Mouse (Mus musculus): ENCODE results near the gene Tuba8. TPM values are rescaled to one million over a fixed set of nuclear protein-coding genes. Genes with fewer than 3 reads are reported as not detected.
A peak's percentile ranks its signal among the peaks of the same experiment; 100 is the strongest.

Gene Tuba8
- total and polyA plus RNA-seq, 2 experiments: 0.55 to 1.6 TPM

GRCm38 (mm10) chr6:121241780-121242179 is 31.3 kb downstream of the Tuba8 start:
- TF ChIP-seq POLR2A (IDR thresholded peaks at IDR 0.05; ENCODE audit: extremely low read depth, insufficient read depth, low read length): no peak
- TF ChIP-seq CTCF (IDR thresholded peaks at IDR 0.05; ENCODE audit: low read depth, low read length): no peak
- H3K4me1 ChIP-seq (ENCODE audit: control insufficient read depth, insufficient read depth, low read length): peaks cover 11% of the 10 kb centered on the region; the same call in 1 of the 2 replicates
- no peak overlapping the region for H3K27ac ChIP-seq (replicated peaks; ENCODE audit: insufficient read depth, low read depth, low read length)
- H3K36me3 ChIP-seq (ENCODE audit: control insufficient read depth, insufficient read depth, low read length): no peaks in the 10 kb centered on the region
- H3K4me3 ChIP-seq (ENCODE audit: insufficient read depth, low read depth, low read length): no peak overlapping the region
- no peaks in the 10 kb centered on the region; the same call in 1 of the 2 replicates for H3K79me2 ChIP-seq (ENCODE audit: control insufficient read depth, insufficient read depth, low read length)
- no peaks in the 10 kb centered on the region for H3K27me3 ChIP-seq (ENCODE audit: control insufficient read depth, insufficient read depth, low read length)
- WGBS: 90% methylated on average over 2 of the region's 2 CpGs
- no peak overlapping the region for H3K9ac ChIP-seq (ENCODE audit: low read depth, low read length)
- no peak for DNase-seq (ENCODE audit: extremely low read depth, low read depth, low spot score)

- peaks cover 21% of the 10 kb centered on the region; the same call in 1 of the 2 replicates for H3K4me1 ChIP-seq (ENCODE audit: control insufficient read depth, insufficient read depth, low read length)
- H3K36me3 ChIP-seq (ENCODE audit: control insufficient read depth, insufficient read depth, low read length): no peaks in the 10 kb centered on the region
- TF ChIP-seq CTCF (IDR thresholded peaks at IDR 0.05; ENCODE audit: low read depth, low read length): no peak
- TF ChIP-seq POLR2A (IDR thresholded peaks at IDR 0.05; ENCODE audit: extremely low read depth, insufficient read depth, low read length): no peak
- no peak for DNase-seq (ENCODE audit: extremely low read depth, low read depth, low spot score)
- H3K9ac ChIP-seq (ENCODE audit: low read depth, low read length): no peak overlapping the region
- WGBS: 26% methylated on average over 10 of the region's 10 CpGs
- peaks cover 4% of the 10 kb centered on the region; the same call in 1 of the 2 replicates for H3K79me2 ChIP-seq (ENCODE audit: control insufficient read depth, insufficient read depth, low read length)
- H3K27me3 ChIP-seq (ENCODE audit: control insufficient read depth, insufficient read depth, low read length): no peaks in the 10 kb centered on the region
- H3K27ac ChIP-seq (replicated peaks; ENCODE audit: insufficient read depth, low read depth, low read length): no peak overlapping the region
- H3K4me3 ChIP-seq (ENCODE audit: insufficient read depth, low read depth, low read length): no peak overlapping the region
These were observed 32.7 kb downstream of the Tuba8 start for GRCm38 (mm10) chr6:121243161-121243560.

- peak; percentile 97 for TF ChIP-seq POLR2A (IDR thresholded peaks at IDR 0.05; ENCODE audit: extremely low read depth, insufficient read depth, low read length)
- TF ChIP-seq CTCF (IDR thresholded peaks at IDR 0.05; ENCODE audit: low read depth, low read length): no peak
- H3K4me1 ChIP-seq (ENCODE audit: control insufficient read depth, insufficient read depth, low read length): peaks cover 27% of the 10 kb centered on the region
- no peaks in the 10 kb centered on the region for H3K36me3 ChIP-seq (ENCODE audit: control insufficient read depth, insufficient read depth, low read length)
- 3% methylated on average over 35 of the region's 35 CpGs for WGBS
- peak within 1 kb of the TSS; percentile 72 for H3K27ac ChIP-seq (replicated peaks; ENCODE audit: insufficient read depth, low read depth, low read length)
- peak within 1 kb of the TSS; percentile 78 for H3K9ac ChIP-seq (ENCODE audit: low read depth, low read length)
- H3K79me2 ChIP-seq (ENCODE audit: control insufficient read depth, insufficient read depth, low read length): peaks cover 4% of the 10 kb centered on the region; the same call in 1 of the 2 replicates
- H3K4me3 ChIP-seq (ENCODE audit: insufficient read depth, low read depth, low read length): peak within 1 kb of the TSS; percentile 54
- no peaks in the 10 kb centered on the region for H3K27me3 ChIP-seq (ENCODE audit: control insufficient read depth, insufficient read depth, low read length)
- DNase-seq (ENCODE audit: extremely low read depth, low read depth, low spot score): peak; percentile 85
These were observed 34.9 kb downstream of the Tuba8 start, which contains the start of gene Usp18 for GRCm38 (mm10) chr6:121245127-121246036. TSS of gene Usp18 (plus strand) at chr6:121245906.

GRCm38 (mm10) chr6:121246037-121246361 is 35.5 kb downstream of the Tuba8 start:
- Histone ChIP-seq H3K4me1 (ENCODE audit: control insufficient read depth, insufficient read depth, low read length) (peaks cover 32% of the 10 kb centered on the region), H3K27me3 (ENCODE audit: control insufficient read depth, insufficient read depth, low read length) (no peaks in the 10 kb centered on the region), H3K9ac (ENCODE audit: low read depth, low read length) (peak overlapping the region; percentile 43), H3K27ac (replicated peaks; ENCODE audit: insufficient read depth, low read depth, low read length) (peak overlapping the region; percentile 3; the same call in 1 of the 2 replicates), H3K36me3 (ENCODE audit: control insufficient read depth, insufficient read depth, low read length) (no peaks in the 10 kb centered on the region), H3K4me3 (ENCODE audit: insufficient read depth, low read depth, low read length) (peak overlapping the region; percentile 54), H3K79me2 (ENCODE audit: control insufficient read depth, insufficient read depth, low read length) (peaks cover 4% of the 10 kb centered on the region; the same call in 1 of the 2 replicates)
- DNase-seq (ENCODE audit: extremely low read depth, low read depth, low spot score): no peak
- no peak for TF ChIP-seq CTCF (IDR thresholded peaks at IDR 0.05; ENCODE audit: low read depth, low read length)
- TF ChIP-seq POLR2A (IDR thresholded peaks at IDR 0.05; ENCODE audit: extremely low read depth, insufficient read depth, low read length): no peak
- 1% methylated on average over 4 of the region's 4 CpGs for WGBS

- DNase-seq (ENCODE audit: extremely low read depth, low read depth, low spot score): peak; percentile 90
- H3K27me3 ChIP-seq (ENCODE audit: control insufficient read depth, insufficient read depth, low read length): no peaks in the 10 kb centered on the region
These were observed 39.9 kb downstream of the Tuba8 start for GRCm38 (mm10) chr6:121250406-121250805.

More at GRCm38 (mm10) chr6:121250406-121250805, 39.9 kb downstream of the Tuba8 start:
- TF ChIP-seq POLR2A (IDR thresholded peaks at IDR 0.05; ENCODE audit: extremely low read depth, insufficient read depth, low read length) (no peak), CTCF (IDR thresholded peaks at IDR 0.05; ENCODE audit: low read depth, low read length) (no peak)
- Histone ChIP-seq H3K4me3 (ENCODE audit: insufficient read depth, low read depth, low read length) (no peak overlapping the region), H3K4me1 (ENCODE audit: control insufficient read depth, insufficient read depth, low read length) (peaks cover 24% of the 10 kb centered on the region), H3K9ac (ENCODE audit: low read depth, low read length) (no peak overlapping the region), H3K79me2 (ENCODE audit: control insufficient read depth, insufficient read depth, low read length) (peaks cover 13% of the 10 kb centered on the region; the same call in 1 of the 2 replicates), H3K36me3 (ENCODE audit: control insufficient read depth, insufficient read depth, low read length) (peaks cover 11% of the 10 kb centered on the region; the same call in 1 of the 2 replicates), H3K27ac (replicated peaks; ENCODE audit: insufficient read depth, low read depth, low read length) (no peak overlapping the region)
- 37% methylated on average over 1 of the region's 1 CpGs for WGBS

All from liver, adult 2 months (tissue).